Mouse (Mus musculus) intestine, embryonic 15.5 days (tissue): ENCODE measurements around the gene Tmem106b. TPM values are rescaled to one million over a fixed set of nuclear protein-coding genes. Genes with fewer than 3 reads are reported as not detected.

Experiments
- ATAC-seq: fragments of 200-750 bp; cut with Nextera tagmentation; 2 replicates; pipeline ENCODE4 v1.8.0; 2017; ENCODE audit warnings: moderate TSS enrichment, moderate library complexity
- H3K27ac ChIP-seq: fragments of 300-500 bp; sonication (generic); 2 replicates; pipeline ENCODE4 v1.5.1; 2015; ENCODE audit warnings: mild to moderate bottlenecking, inconsistent platforms
- H3K27me3 ChIP-seq: fragments of 300-500 bp; sonication (generic); replicated peaks from 2 replicates; pipeline ENCODE4 v1.6.1; 2015; ENCODE audit warnings: inconsistent platforms
- H3K36me3 ChIP-seq: fragments of 300-500 bp; sonication (generic); 2 replicates; pipeline ENCODE4 v1.6.1; 2015; ENCODE audit warnings: inconsistent platforms
- H3K4me1 ChIP-seq: fragments of 300-500 bp; sonication (generic); replicated peaks from 2 replicates; pipeline ENCODE4 v1.6.1; 2015; ENCODE audit warnings: inconsistent platforms
- H3K4me2 ChIP-seq: fragments of 300-500 bp; sonication (generic); replicated peaks from 2 replicates; pipeline ENCODE4 v1.6.1; 2015; ENCODE audit warnings: mild to moderate bottlenecking, inconsistent platforms
- H3K4me3 ChIP-seq: fragments of 300-500 bp; sonication (generic); replicated peaks from 2 replicates; pipeline ENCODE4 v1.5.1; 2015; ENCODE audit warnings: inconsistent platforms
- H3K9ac ChIP-seq: fragments of 300-500 bp; sonication (generic); 2 replicates; pipeline ENCODE4 v1.6.1; 2015; ENCODE audit warnings: inconsistent platforms
- H3K9me3 ChIP-seq: fragments of 300-500 bp; sonication (generic); 2 replicates; pipeline ENCODE4 v1.6.1; 2016; ENCODE audit warnings: inconsistent platforms
- WGBS: fragments of 180-500 bp; shearing (Covaris S2); methylation state at CpG from one replicate; pipeline ENCODE4 v1.1.7; 2015; 5-methylcytosine and 5-hydroxymethylcytosine counted together
- polyA plus RNA-seq: library from polyadenylated mRNA; unstranded; fragments of >200 nt; fragmentation: Nextera tagmentation; extraction: Ambion mirVana; gene quantifications from 2 replicates; pipeline ENCODE4 v1.2.1, GENCODE M21; 2015

Tmem106b gene
- polyA plus RNA-seq, 1 experiment from 2014 or later, result 34.8 TPM

GRCm38 (mm10) chr6:13073876-13074275 lies 4.3 kb downstream of the Tmem106b start:
- H3K36me3 ChIP-seq, result peaks cover 11% of the 10 kb centered on the region; the same call in 1 of the 2 replicates
- H3K4me3 ChIP-seq, result no peak overlapping the region
- ATAC-seq, result no peak
- no peak overlapping the region for H3K9ac ChIP-seq
- no peaks in the 10 kb centered on the region for H3K9me3 ChIP-seq
- WGBS, result 81% methylated on average over 2 of the region's 2 CpGs
- H3K4me2 ChIP-seq, result no peak overlapping the region
- H3K27me3 ChIP-seq, result no peaks in the 10 kb centered on the region
- H3K27ac ChIP-seq, result no peak overlapping the region
- no peaks in the 10 kb centered on the region for H3K4me1 ChIP-seq

- ATAC-seq, result no peak
- Histone ChIP-seq H3K36me3 (peaks cover 10% of the 10 kb centered on the region; the same call in 1 of the 2 replicates), H3K4me1 (no peaks in the 10 kb centered on the region), H3K4me3 (no peak overlapping the region), H3K27me3 (no peaks in the 10 kb centered on the region), H3K27ac (no peak overlapping the region), H3K9ac (no peak overlapping the region), H3K4me2 (no peak overlapping the region), H3K9me3 (no peaks in the 10 kb centered on the region)
- WGBS, result 93% methylated on average over 9 of the region's 9 CpGs
These were observed 13.3 kb downstream of the Tmem106b start for GRCm38 (mm10) chr6:13082881-13083280.

- 83% methylated on average over 2 of the region's 2 CpGs for WGBS
- Histone ChIP-seq H3K9ac (no peak overlapping the region), H3K36me3 (no peaks in the 10 kb centered on the region), H3K27ac (no peak overlapping the region), H3K27me3 (no peaks in the 10 kb centered on the region), H3K4me3 (no peak overlapping the region), H3K9me3 (no peaks in the 10 kb centered on the region), H3K4me2 (no peak overlapping the region), H3K4me1 (no peaks in the 10 kb centered on the region)
- no peak for ATAC-seq
These were observed 27.3 kb downstream of the Tmem106b start for GRCm38 (mm10) chr6:13096656-13097435.

GRCm38 (mm10) chr6:13100137-13100536 lies 30.6 kb downstream of the Tmem106b start:
- no peaks in the 10 kb centered on the region for H3K36me3 ChIP-seq
- WGBS, result 84% methylated on average over 2 of the region's 2 CpGs
- H3K4me3 ChIP-seq, result no peak overlapping the region
- no peaks in the 10 kb centered on the region for H3K4me1 ChIP-seq
- no peak for ATAC-seq
- H3K27me3 ChIP-seq, result no peaks in the 10 kb centered on the region
- no peaks in the 10 kb centered on the region for H3K9me3 ChIP-seq
- H3K27ac ChIP-seq, result no peak overlapping the region
- H3K4me2 ChIP-seq, result no peak overlapping the region
- H3K9ac ChIP-seq, result no peak overlapping the region

GRCm38 (mm10) chr6:13108662-13109061 lies 39.1 kb downstream of the Tmem106b start:
- H3K9me3 ChIP-seq, result no peaks in the 10 kb centered on the region
- H3K9ac ChIP-seq, result no peak overlapping the region
- no peak overlapping the region for H3K4me2 ChIP-seq
- 67% methylated on average over 1 of the region's 1 CpGs for WGBS
- no peaks in the 10 kb centered on the region for H3K36me3 ChIP-seq
- H3K27ac ChIP-seq, result no peak overlapping the region
- H3K27me3 ChIP-seq, result no peaks in the 10 kb centered on the region
- no peaks in the 10 kb centered on the region for H3K4me1 ChIP-seq
- no peak overlapping the region for H3K4me3 ChIP-seq
- ATAC-seq, result no peak

GRCm38 (mm10) chr6:13137255-13137654 lies 67.7 kb downstream of the Tmem106b start:
- Histone ChIP-seq H3K36me3 (no peaks in the 10 kb centered on the region), H3K9me3 (no peaks in the 10 kb centered on the region), H3K27me3 (no peaks in the 10 kb centered on the region), H3K9ac (no peak overlapping the region), H3K4me3 (no peak overlapping the region), H3K4me1 (no peaks in the 10 kb centered on the region), H3K4me2 (no peak overlapping the region), H3K27ac (no peak overlapping the region)
- WGBS, result 85% methylated on average over 1 of the region's 1 CpGs
- ATAC-seq, result no peak

Other genes with a start within 250 kb of the Tmem106b start
- 0.03 TPM in 1 of 2 replicates, not detected in the other for gene Vwde, start 155.2 kb downstream of the Tmem106b start, polyA plus RNA-seq